Mouse (Mus musculus) gastrocnemius, postnatal 14 days (tissue): Measurements from ENCODE around the gene Epas1. TPM values are rescaled to one million over a fixed set of nuclear protein-coding genes. Genes with fewer than 3 reads are reported as not detected.

ENCODE experiments used
- DNase-seq: peaks from one replicate; pipeline ENCODE4 v3.0.0; 2021; ENCODE audit warnings: mixed read lengths
- intact Hi-C: fragments of 180-260 bp; cut with DNase I; formaldehyde crosslinking; loops from one replicate; pipeline ENCODE4 v1.15.1; 2025; ENCODE audit warnings: low total_unique reads
- total RNA-seq, 2 experiments: library from RNA; stranded (reverse); gene quantifications; 2 replicates each; pipeline ENCODE4 v1.2.3; 2021

Epas1 gene
- total RNA-seq, 2 experiments from 2014 or later: 91.8 to 114 TPM

- intact Hi-C loops: no loop called here
- DNase-seq: no peak
Measured at GRCm38 (mm10) chr17:86876940-86877339, 123.4 kb downstream of the Epas1 start.

DNA sequence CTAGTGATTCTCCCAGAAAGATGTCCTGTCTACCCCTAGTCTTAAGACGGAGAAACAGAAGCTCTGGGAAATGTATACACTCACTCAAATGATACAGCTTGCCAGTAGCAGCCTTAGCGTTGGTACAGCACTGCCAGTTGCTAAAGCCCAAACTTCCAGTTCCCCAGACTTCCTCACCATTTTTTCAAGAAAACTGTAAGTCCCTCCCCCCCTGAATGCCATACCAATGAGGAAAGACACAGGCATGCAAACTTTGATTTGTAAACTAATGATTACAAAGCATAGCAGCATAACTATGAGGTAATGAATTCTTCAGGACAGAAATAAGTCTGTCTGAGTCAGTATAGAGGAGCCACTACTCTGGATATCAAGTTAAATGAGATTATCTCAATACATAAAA is 124.2 kb downstream of the Epas1 start:
- intact Hi-C loops: no loop called here

DNA sequence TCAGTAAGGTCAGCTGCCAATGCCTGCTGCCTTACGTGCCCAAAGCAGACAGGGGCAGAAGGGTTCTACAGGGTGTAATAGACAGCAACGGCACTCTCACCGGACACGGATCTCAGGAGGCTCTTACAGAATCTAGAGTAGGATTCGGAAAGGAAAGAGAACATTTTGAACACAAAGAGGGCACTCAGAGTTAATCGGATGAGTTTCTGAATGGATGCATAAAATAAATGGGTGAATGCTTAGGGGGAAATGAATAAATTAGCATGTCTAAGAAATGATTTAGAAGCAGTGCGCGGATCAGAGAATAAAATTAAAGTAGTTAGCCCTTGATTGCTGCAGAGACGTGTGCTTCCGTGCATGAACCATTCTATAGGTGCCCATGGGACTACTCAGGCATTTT is 126.6 kb downstream of the Epas1 start:
- intact Hi-C loops: no loop called here
- DNase-seq: no peak

More for the DNA sequence above, 124.2 kb downstream of the Epas1 start:
- DNase-seq: no peak

DNA sequence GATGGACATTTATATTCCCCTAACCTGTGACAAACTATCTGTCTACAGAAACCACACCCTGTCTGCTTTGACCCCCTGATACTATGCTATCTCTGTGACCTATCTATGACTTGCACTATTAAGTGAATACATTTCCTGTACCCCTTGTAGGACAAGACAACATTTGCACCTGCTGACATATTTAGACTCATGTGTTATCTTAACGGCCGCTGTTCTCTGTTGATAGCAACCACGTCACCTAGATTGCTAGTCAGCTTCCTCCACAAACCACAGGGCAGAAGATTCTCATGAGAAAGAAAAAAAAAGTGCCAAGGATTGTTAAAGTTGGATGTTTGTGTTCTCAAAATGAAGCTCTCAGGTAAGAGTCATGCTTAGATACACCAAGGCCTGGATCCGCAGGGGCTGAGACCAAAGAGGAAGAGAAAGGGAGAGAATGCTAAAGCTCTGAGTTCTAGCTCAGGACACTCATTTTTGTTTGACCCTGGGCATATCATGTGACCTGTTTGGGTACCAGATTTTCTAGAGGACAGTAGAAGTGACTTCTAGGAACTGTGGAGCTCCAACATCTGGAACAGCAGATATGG is 127.1 kb downstream of the Epas1 start:
- DNase-seq: no peak
- intact Hi-C loops: no loop called here

Other genes starting within 250 kb of the Epas1 start
- gene Gm10309, start 248.5 kb upstream of the Epas1 start, total RNA-seq: not detected
- not detected for gene Tmem247, start 163.6 kb downstream of the Epas1 start, total RNA-seq
- gene Atp6v1e2, start 194.2 kb downstream of the Epas1 start, total RNA-seq: not detected
- gene Rhoq, start 209.4 kb downstream of the Epas1 start, total RNA-seq: 100 to 1,000 TPM; 164 to 165 TPM